Mouse (Mus musculus) ES-CJ7 (cell line): ENCODE data around the gene Ngly1.
A peak's percentile ranks its signal among the peaks of the same experiment; 100 is the strongest.

ENCODE experiments used
- DNase-seq: peaks from one replicate; pipeline ENCODE4 v3.0.0; 2011; ENCODE audit warnings: low read depth, low spot score

The Ngly1 gene

DNA sequence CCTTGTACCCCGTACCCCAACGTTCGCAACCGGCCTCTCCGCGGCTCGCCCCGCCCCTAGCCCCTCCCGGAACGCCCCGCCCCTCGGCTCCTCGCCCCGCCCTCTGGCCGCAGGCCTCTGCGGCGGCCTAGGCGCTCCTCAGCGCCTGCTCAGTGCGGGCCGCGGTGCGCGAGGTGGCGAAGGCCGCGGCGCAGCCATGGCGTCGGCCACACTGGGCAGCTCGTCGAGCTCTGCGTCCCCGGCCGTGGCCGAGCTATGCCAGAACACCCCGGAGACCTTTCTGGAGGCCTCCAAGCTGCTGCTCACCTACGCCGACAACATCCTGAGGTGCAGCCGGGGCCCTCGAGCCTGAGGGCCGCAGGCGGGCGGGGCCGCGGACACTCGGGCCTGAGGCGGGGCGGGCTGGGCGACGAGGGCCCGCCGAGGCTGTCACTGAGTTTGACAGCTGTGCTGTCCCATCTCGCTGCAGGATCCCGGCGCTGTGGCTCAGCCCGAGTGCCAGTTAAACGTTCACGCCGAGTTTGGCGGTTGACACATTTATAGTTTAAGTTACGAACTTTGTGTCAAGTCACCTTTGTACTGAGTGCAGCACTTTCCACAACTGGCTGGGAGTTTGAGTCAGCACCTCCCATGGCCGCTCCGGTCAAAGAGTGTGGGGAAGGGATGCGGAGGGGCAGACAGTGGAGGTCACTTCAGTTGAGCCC is at the start of gene Ngly1, which contains the start of gene Oxsm:
Ngly1 (plus strand) TSS at position 110 of the 704 bp plus-strand sequence.
Oxsm (minus strand) TSS at position 638 of the 704 bp plus-strand sequence.
- peak; percentile 59 for DNase-seq

DNA sequence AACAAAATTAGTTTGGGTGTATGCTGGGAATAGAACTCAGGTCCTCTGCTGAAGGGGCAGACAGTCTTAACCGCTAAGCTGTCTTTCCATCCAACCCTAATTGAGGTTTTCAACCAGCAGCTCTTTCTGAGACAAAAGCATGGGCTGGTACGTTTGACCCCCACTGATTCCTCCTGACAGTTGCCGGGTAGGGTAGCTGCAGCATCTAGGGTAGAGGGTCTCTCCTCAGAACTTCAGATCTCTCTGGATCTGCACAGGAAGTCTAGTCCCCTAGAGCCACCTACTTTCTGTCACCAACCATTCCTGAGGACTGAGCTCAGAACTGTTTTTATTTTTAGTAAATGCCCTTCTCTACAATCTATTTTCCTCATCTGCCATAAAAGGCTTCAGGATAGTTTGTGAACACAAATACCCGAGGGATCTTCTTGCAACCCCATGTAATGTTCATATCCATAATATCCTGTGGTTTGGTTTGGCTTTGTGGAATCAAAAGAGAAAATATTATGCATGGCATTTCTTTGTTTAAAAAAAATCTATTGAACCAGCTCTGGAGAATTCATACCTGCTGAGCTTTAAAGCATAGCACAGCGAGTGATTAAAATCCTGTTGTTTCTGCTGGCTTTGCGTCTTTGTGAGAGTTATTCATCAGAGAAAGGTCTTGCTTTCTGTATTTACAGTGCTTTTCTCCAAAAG is 48.7 kb upstream of the Ngly1 start:
- no peak for DNase-seq

DNA sequence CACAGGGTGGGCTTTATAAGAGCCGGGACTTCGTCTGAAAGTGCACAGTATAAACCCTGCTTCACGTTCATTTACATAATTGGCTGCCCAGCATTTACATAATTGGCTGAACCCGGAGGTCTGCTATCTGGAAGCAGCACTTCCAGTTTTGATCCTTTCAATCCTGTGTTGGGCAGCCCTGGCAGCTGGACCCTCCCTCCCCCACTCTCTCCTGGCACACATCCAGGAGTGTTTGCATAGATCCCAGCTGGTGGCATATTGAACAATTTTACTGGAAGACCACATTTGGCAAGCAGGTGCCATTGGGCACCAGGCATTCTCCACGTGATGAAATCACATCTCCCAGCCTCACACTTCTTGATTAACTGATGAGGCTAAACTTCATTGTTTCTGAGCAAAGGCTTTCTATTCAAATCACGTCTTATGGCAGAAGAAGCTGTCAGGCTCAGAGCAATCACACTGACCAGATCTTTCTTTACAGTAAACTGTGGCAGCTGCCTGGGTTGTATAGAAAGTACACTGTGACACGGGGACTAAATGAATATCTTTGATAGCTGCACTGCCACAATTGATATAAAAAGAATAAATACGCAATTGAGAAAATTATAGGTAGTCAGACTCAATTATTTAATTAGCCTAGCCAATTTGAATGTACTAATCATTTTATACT is 48.0 kb upstream of the Ngly1 start:
- no peak for DNase-seq

DNA sequence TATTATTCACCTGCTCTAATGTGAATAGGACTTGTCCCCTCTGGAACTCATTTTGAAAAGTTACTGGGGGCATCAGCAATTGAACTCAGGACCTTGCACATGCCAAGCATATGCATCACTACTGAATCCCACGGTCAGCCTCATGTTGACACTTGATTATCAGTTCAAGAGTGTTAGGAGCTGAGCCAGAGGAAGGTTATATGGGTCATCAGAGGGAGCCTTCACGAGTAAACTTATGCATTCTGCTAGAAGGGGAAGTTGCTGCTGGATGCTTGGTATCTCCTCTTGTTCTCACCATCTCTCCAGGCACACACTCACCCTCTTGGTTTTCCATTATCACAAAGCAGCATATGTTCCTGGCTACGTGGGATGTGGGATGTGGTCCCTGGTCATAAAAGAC is 47.4 kb upstream of the Ngly1 start:
- no peak for DNase-seq

DNA sequence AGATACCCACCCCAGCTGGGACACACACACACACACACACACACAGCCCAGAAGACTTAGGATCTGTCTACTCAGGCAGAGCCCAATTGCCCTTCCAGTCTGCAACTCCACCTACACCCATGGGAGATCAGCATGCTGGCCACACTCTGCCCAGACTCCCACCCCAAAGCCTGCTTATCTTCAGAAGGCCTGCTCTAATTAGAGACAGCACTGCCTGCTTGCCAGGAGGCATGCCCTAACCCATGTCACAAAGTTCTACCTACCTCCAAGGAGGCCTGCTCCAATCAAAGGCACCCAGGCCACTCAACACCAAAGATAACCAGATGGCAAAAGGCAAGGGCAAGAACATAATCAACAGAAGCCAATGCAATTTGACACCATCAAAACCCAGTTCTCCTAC is 41.4 kb upstream of the Ngly1 start:
- DNase-seq = no peak

DNA sequence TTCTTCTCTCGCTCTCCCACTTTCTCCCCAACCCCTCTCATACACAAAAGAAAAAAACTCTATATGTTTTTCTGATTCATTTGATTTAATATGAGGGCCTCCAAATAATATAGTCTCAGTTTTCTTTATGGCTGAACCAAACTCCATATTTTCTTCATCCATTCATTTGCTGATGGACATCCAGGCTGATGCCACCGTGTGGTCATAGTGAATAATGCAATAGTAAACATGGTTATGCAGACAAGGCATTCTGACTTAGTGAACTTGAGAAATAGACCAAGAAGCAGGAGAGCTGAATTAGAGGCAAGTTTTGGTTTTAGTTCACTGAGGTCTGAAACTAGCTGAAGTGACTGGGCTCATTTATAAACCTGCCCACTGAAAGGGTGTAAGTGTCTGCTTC is 30.1 kb upstream of the Ngly1 start:
- DNase-seq = no peak

DNA sequence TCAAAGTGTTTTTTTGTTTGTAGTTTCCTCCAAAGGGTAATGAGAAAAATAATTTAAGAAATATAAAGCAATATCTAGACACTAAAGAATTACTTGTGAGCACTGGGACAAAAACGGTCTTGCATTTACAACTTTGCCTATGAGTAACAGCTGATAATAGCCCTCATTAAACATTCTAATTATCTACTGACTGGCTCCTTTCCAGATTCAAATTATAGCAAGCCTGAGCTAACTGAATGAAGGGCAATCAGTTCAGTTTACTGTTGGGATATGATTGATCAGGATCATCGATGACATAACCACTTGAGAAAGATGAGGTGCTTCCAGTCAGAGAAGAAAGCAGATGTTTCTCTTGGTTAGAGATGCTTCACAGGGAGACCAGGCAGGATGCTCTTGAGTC is 19.7 kb upstream of the Ngly1 start:
- DNase-seq = no peak

DNA sequence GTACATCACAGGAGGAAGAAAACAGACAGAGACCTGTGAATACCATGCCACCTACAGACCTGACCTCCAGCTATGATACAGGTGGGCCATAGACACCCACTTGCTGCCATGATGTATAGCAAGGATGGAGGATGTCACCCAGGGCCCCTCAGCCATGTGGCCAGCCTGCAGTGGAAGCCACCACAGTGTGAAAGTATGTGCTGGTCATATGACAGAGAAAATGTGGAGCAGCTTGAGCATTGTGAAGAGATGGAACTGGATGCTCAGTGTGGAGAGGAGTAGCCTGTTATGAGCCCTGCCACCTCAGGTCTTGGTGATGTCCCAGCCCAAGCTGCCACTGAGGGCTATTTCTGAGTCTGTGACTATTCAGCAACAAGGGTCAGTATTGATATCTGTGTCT is 18.5 kb upstream of the Ngly1 start:
- DNase-seq = no peak

DNA sequence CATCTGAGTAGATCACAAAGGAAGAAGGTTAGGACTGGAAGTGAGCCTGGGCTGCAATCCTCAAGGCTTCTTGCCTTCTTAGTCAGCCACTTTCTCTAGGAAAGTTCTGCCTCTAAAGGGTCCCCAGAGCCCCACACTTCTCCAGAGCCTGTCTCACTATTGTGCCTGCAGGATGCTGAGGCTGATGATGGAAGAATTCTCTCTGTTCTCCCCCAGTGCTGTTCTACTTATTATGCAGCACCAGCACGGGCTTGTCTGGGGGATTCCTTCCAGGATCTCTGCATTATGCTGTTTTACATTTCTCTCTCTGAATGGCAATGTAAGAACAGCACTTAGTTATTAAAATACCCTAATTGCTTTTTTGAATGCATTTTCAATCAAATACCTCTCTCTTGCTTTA is 15.6 kb upstream of the Ngly1 start:
- no peak for DNase-seq

DNA sequence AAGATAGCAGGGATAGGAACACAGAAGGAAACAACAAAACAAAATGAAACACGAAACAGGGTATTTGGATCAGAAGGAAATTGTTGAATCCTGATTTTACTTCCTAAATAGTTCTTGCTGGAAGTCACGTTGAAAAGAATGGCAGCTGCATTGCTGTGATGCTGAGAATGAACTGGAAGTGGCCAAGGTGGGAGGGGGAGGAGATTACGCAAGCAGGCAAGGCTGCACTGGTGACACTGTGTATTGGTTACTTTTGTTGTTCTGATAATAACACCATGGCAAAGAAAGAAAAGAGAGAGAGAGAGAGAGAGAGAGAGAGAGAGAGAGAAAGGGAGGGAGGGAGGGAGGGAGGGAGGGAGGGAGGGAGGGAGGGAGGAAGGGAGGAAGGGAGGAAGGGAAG is 12.6 kb upstream of the Ngly1 start:
- DNase-seq = no peak

DNA sequence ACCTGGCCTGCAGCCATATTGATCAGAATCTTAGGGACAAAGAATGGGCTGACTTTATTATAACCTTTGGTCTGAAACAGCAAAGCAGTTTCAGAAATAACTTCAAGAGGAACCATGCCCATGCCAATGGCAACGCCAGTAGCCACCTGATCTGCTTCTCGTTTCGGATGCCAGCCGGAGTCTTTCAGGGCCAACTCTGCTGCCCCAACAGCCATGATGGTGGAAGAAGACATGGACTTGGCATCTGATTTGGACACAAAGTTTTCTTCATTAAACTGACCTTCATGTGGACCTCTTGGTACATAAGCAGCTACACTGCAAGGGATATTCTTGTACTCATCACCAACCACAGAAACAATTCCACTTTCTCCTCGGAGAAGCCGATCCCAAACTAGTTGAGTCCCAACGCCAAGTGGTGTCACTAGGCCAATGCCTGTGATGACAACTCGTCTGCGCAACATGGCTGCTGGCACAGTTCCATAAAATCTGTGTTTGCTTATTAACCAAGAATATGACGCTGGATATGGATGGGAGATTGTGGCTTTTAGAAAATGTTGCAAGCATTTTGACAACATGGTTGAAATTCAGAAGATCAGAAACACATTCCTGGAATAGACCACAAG is 6.8 kb upstream of the Ngly1 start:
- DNase-seq = no peak

DNA sequence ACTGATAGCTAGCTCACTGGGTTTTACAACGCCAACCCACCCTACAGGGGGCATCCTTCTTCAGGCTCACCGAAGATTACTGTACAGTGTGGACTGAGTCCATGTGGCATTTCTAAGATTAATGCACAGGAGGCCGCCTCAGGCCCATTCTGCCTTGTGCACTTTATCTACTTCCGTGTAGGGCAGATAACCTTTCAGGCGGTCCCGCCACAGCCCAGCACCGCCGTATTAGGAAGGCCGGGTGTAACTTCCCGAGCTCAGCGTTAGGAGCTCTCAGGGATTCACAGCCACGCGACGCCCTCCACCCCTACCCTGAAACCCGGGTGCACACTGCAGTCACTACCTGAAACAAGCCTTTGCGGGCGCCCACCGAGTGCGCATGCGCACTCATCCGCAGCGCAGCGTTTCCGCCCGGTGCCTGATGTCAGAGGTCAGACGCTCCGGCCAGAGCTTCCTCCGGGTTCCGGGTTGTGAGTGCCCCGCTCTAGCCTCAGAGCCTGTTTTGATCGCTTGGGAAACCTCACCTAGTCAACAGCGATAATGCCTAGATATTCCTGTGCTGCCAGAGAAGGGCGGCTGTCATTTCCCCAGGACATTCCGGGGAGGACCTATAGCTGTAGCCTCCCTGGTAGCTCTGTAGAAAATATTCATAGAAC is 6.0 kb upstream of the Ngly1 start:
- peak; percentile 93 for DNase-seq

DNA sequence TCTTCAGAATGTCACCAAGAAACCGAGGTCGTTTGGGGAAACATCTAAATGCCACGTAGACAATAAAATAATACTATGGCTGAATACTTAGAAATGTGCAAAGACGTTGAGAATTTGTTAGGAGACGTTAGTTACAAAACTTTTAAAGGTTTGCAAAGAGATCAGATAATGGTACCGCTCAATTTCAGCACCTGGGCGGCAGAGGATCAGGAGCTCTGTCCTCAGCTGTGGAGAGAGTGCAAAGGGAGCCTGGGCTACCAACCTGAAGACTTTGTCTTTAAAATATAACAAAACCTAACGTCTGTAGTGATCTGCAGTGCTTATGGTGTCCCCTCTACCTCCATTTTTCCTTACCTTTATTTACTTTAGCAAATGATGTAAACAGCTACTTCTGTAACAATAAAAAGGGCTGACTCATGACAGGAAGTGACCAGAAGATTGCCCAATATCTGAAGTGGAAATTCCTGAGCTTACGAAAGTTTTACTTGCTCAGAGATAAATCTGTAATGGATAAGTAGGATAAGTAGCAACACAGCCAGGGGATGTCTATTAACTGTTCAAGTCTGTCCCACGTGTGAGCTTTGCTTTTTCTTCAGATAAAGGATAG is 5.4 kb upstream of the Ngly1 start:
- no peak for DNase-seq

DNA sequence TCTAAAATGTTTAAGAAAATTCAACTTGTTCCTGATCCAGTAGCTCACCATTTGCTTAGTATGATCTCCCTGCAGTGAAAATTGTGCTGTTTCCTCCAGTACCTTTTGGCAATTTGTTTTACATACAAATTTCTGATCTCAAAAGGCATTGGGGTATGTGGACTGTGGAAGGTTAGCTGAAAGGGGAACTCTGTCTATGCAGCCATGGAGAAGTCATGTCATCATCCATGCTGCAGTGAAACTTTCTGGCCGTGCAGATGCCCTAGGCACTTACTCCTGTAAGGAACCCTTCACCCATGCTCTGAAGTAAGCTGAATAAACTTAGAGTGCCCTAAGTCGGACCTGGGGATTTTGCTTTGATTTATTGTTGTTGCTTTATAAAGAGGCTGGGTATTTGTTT is 4.7 kb upstream of the Ngly1 start:
- no peak for DNase-seq

DNA sequence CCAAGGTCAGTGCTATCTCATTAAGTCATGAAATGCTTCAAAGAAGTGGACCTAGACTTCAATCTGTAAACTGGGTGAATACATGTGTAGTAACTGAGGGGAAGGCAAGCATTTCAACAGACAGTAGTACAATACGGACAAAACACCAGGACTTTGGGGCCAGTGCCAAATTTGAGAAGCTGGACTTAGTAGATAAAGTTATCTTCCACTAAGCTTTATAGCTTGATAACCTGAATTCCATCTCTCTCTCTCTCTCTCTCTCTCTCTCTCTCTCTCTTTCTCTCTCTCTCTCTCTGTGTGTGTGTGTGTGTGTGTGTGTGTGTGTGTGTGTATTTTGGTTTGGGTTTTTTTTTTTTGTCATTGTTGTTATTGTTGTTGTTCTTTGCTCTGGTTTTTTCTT is 4.0 kb upstream of the Ngly1 start:
- DNase-seq = no peak

DNA sequence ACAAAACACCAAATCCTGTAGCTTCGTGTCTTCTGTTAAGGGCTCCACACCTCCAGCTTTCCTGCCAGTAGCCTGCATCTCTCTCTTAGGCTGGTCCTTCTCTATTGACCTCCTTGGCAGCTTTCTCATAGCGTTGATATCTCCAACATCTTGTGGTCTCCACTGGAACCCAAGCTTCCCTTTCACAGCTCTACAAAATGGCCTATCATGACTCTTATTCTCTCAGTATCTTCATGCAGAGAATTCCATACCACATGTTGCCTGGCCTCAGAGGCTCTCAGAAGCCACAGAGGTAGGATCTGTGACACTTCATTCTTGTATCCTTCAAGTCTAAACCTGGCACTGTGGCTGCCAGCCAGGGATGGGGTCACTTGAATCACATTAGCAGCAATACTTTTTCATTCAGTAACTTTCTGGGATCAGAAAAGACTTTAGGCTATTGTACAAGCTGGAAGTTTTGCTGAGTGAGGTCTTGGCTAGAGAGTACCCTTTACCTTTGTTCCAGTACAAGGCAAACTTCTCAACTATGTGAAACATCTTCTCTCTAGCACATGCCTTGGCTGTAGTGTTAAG is 2.7 kb upstream of the Ngly1 start:
- DNase-seq = no peak

DNA sequence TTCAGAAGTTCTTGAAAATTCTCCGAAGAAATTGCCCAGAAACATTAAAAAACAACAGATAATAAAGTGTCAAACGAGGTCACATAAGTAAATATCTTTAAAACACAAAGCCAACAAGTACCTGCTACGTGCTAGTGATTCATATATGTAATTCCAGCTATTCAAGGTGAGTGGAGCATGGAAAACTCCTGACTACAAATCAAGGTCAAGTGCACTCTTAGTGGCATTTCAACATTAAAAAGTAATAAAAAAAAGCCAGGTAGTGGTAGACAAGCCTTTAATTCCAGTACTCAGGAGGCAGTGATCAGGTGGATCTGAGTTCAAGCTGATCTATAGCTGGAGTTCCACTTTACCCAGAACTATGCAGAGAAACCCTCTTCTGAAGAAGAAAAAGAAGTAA is 945 bp upstream of the Ngly1 start:
- no peak for DNase-seq

DNA sequence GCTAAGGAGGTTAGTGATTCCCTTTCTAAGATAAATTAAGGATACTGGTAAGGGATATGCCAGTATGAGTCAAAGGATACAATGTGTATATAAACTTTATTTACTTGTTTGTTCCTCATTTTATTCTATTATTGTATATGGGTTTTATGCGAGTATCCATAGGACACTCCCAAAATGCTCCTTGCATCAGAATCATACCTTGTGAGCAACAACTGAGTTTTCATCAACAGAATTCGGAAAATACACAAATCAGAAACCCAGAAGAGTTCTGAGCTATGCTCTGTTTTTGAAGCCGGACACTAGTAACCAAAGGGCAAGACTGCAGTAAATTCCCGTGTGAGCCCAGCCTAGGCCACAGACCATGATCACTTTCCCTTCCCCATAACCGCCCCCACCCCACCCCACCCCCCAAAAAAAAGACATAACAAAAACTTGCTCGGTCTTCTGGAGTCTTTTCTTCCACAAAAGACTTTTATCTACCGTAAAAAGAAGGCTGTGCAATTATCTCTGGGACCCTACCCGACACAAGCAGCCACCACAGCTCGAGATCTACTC is 400 bp upstream of the Ngly1 start:
- DNase-seq = no peak

DNA sequence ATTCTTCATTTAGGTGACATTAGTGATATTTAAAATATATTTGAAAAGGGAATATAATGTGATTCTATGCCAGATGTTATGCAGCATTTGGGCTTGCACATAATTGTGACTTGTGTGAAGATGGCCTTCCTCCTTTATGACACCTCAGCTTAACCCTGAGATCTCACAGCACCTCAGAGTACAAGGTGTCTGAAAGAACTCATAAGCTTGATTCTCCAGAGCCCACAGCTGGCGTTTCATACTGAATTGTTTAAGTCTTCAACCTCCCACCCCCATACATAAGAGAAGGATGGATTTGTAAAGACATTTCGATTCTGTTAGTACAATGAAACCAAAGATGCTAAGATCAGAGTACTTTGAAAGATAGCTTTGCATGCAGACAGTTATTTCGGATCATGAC is 1.0 kb downstream of the Ngly1 start:
- no peak for DNase-seq

DNA sequence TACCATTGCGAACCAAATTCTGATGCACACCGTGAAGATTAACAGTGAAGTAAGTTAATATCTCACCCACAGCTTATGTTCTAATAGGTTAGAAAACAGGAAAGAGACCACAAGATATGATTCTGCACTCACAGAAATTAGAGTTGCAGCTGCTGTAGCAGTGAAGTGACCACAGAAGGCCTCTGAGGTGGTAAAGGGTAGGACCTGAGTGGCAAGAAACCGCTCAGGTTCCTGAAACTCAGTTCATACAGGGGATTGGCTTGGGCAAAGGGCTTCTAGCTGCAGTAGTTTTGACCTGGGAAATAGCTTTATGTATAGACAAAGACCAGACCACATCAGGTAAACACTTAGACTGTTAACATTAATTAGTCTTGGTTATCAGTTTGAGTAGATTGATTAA is 6.7 kb downstream of the Ngly1 start:
- no peak for DNase-seq

DNA sequence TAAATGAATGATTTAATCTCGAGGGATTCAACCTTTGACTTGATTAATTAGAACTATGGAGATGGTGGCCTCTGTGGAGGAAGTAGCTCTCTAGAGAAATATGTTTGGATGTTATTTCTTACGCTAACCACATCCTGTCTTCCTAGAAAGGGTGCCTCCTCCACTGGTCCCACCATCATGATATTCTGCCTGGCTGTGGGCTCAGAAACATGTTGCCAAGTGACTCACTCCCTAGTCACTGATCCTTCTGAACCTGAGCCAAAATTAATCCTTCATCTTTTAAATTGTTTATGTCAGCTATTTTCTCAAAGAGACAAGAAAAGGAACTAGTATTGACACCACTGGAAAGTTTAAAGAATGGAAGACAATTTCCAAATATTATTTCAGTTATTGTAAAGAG is 7.1 kb downstream of the Ngly1 start:
- DNase-seq = no peak
